Mouse (Mus musculus) 3T3-L1 (cell line): ENCODE measurements around the gene Btbd17.

ENCODE experiments used
- DNase-seq: peaks from one replicate; pipeline ENCODE4 v3.0.0-alpha.2; 2015; ENCODE audit warnings: low read depth, low spot score

Gene Btbd17

GRCm38 (mm10) chr11:114803990-114804389 lies 8.2 kb upstream of the Btbd17 start:
- DNase-seq = no peak

GRCm38 (mm10) chr11:114802540-114803267 lies 7.0 kb upstream of the Btbd17 start:
- DNase-seq = no peak

- no peak for DNase-seq
Observed at GRCm38 (mm10) chr11:114801906-114802305, 6.2 kb upstream of the Btbd17 start.

- no peak for DNase-seq
Observed at GRCm38 (mm10) chr11:114798624-114799023, 2.9 kb upstream of the Btbd17 start, which contains the start of gene Gpr142. Gene Gpr142 (plus strand): TSS chr11:114798924.

GRCm38 (mm10) chr11:114797981-114798380 lies 2.2 kb upstream of the Btbd17 start:
- no peak for DNase-seq

GRCm38 (mm10) chr11:114797176-114797575 lies 1.4 kb upstream of the Btbd17 start:
- DNase-seq = no peak

GRCm38 (mm10) chr11:114795231-114795746 lies 456 bp downstream of the Btbd17 start:
- peak; percentile 15 for DNase-seq

- no peak for DNase-seq
Observed at GRCm38 (mm10) chr11:114794691-114795090, 1.1 kb downstream of the Btbd17 start.

- DNase-seq = no peak
Observed at GRCm38 (mm10) chr11:114793868-114794545, 1.7 kb downstream of the Btbd17 start.

GRCm38 (mm10) chr11:114792931-114793494 lies 2.7 kb downstream of the Btbd17 start:
- DNase-seq = no peak

- no peak for DNase-seq
Observed at GRCm38 (mm10) chr11:114791891-114792411, 3.8 kb downstream of the Btbd17 start.

- no peak for DNase-seq
Observed at GRCm38 (mm10) chr11:114791351-114791889, 4.3 kb downstream of the Btbd17 start.

- DNase-seq = no peak
Observed at GRCm38 (mm10) chr11:114790841-114791240, 4.9 kb downstream of the Btbd17 start.

GRCm38 (mm10) chr11:114790171-114790570 lies 5.6 kb downstream of the Btbd17 start:
- DNase-seq = no peak

- DNase-seq = no peak
Observed at GRCm38 (mm10) chr11:114789716-114790115, 6.0 kb downstream of the Btbd17 start.

- peak; percentile 67 for DNase-seq
Observed at GRCm38 (mm10) chr11:114789061-114789714, 6.6 kb downstream of the Btbd17 start.

- DNase-seq = no peak
Observed at GRCm38 (mm10) chr11:114787611-114788010, 8.1 kb downstream of the Btbd17 start.

- no peak for DNase-seq
Observed at GRCm38 (mm10) chr11:114786326-114786725, 9.4 kb downstream of the Btbd17 start.

GRCm38 (mm10) chr11:114785892-114786291 lies 9.9 kb downstream of the Btbd17 start:
- no peak for DNase-seq

- no peak for DNase-seq
Observed at GRCm38 (mm10) chr11:114780076-114780475, 15.7 kb downstream of the Btbd17 start.

GRCm38 (mm10) chr11:114771896-114772295 lies 23.8 kb downstream of the Btbd17 start:
- no peak for DNase-seq
